Mouse (Mus musculus): ENCODE results near the gene Mrpl23.
A peak's percentile ranks its signal among the peaks of the same experiment; 100 is the strongest.

The Mrpl23 gene

GRCm38 (mm10) chr7:142532671-142533058 is at the start of gene Mrpl23:
Gene Mrpl23 (plus strand): TSS chr7:142532686.
- no peak for DNase-seq (ENCODE audit: low read depth in 1 of 2, low spot score in 2 of 2)

GRCm38 (mm10) chr7:142483136-142483535 is 49.4 kb upstream of the Mrpl23 start:
- DNase-seq (ENCODE audit: low read depth in 1 of 2, low spot score in 2 of 2) = no peak

- DNase-seq (ENCODE audit: low read depth in 1 of 2, low spot score in 2 of 2) = no peak
These were observed 47.7 kb upstream of the Mrpl23 start for GRCm38 (mm10) chr7:142484780-142485179.

- DNase-seq (ENCODE audit: low read depth in 1 of 2, low spot score in 2 of 2) = no peak
These were observed 45.7 kb upstream of the Mrpl23 start for GRCm38 (mm10) chr7:142486751-142487162.

- no peak for DNase-seq (ENCODE audit: low read depth in 1 of 2, low spot score in 2 of 2)
These were observed 45.1 kb upstream of the Mrpl23 start for GRCm38 (mm10) chr7:142487341-142487859.

- no peak for DNase-seq (ENCODE audit: low read depth in 1 of 2, low spot score in 2 of 2)
These were observed 44.4 kb upstream of the Mrpl23 start for GRCm38 (mm10) chr7:142488053-142488452.

GRCm38 (mm10) chr7:142493535-142493934 is 39.0 kb upstream of the Mrpl23 start:
- no peak for DNase-seq (ENCODE audit: low read depth in 1 of 2, low spot score in 2 of 2)

- DNase-seq (ENCODE audit: low read depth in 1 of 2, low spot score in 2 of 2) = no peak
These were observed 36.3 kb upstream of the Mrpl23 start for GRCm38 (mm10) chr7:142496158-142496557.

- DNase-seq (ENCODE audit: low read depth in 1 of 2, low spot score in 2 of 2) = no peak
These were observed 35.7 kb upstream of the Mrpl23 start for GRCm38 (mm10) chr7:142496800-142497199.

GRCm38 (mm10) chr7:142497775-142498174 is 34.7 kb upstream of the Mrpl23 start:
- peak in 1 of 2 experiments; percentile 12 for DNase-seq (ENCODE audit: low read depth in 1 of 2, low spot score in 2 of 2)

GRCm38 (mm10) chr7:142498575-142498974 is 33.9 kb upstream of the Mrpl23 start, which contains the start of gene Tnnt3:
Gene Tnnt3 (plus strand): TSS chr7:142498836.
- no peak for DNase-seq (ENCODE audit: low read depth in 1 of 2, low spot score in 2 of 2)

- no peak for DNase-seq (ENCODE audit: low read depth in 1 of 2, low spot score in 2 of 2)
These were observed 33.3 kb upstream of the Mrpl23 start for GRCm38 (mm10) chr7:142499010-142499721.

- DNase-seq (ENCODE audit: low read depth in 1 of 2, low spot score in 2 of 2) = no peak
These were observed 32.5 kb upstream of the Mrpl23 start for GRCm38 (mm10) chr7:142500032-142500431.

- DNase-seq (ENCODE audit: low read depth in 1 of 2, low spot score in 2 of 2) = no peak
These were observed 29.3 kb upstream of the Mrpl23 start for GRCm38 (mm10) chr7:142503206-142503605.

- DNase-seq (ENCODE audit: low read depth in 1 of 2, low spot score in 2 of 2) = no peak
These were observed 26.5 kb upstream of the Mrpl23 start for GRCm38 (mm10) chr7:142505942-142506341.

- no peak for DNase-seq (ENCODE audit: low read depth in 1 of 2, low spot score in 2 of 2)
These were observed 26.0 kb upstream of the Mrpl23 start for GRCm38 (mm10) chr7:142506501-142506900.

- DNase-seq (ENCODE audit: low read depth in 1 of 2, low spot score in 2 of 2) = no peak
These were observed 25.0 kb upstream of the Mrpl23 start for GRCm38 (mm10) chr7:142507453-142507852.

GRCm38 (mm10) chr7:142509518-142509917 is 23.0 kb upstream of the Mrpl23 start:
- DNase-seq (ENCODE audit: low read depth in 1 of 2, low spot score in 2 of 2) = no peak

- DNase-seq (ENCODE audit: low read depth in 1 of 2, low spot score in 2 of 2) = no peak
These were observed 22.3 kb upstream of the Mrpl23 start for GRCm38 (mm10) chr7:142510021-142510777.

GRCm38 (mm10) chr7:142514048-142514447 is 18.4 kb upstream of the Mrpl23 start:
- DNase-seq (ENCODE audit: low read depth in 1 of 2, low spot score in 2 of 2) = no peak

GRCm38 (mm10) chr7:142516221-142516978 is 16.1 kb upstream of the Mrpl23 start:
- DNase-seq (ENCODE audit: low read depth in 1 of 2, low spot score in 2 of 2) = no peak

Measured in monocyte, adult 2 months (primary cell).